Mouse (Mus musculus): ENCODE data around the gene Adamtsl5.
"Not testable (repeated sequence)": the region's sequence is repeated elsewhere in the genome, so short reads cannot be mapped to it uniquely, and the experiment has no call there.

Gene Adamtsl5

DNA sequence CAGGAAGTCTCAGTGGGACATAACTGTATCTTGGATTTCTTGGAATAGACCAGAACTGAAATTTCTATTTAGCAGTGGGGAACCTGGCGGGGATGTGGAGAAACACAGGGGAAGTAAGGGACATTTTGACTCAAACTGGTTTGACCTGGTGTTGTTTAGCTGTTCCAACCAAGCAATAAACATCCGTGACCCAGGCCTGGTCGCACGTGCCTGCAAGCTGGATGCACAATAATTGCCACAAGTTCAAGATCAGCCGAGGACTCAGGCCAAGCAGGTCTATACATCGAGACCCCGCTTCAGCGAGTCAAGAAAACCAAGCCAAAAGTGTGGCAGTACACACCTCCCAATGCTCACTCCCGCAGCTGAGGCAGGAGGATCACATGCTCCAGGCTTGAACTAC is 23.8 kb upstream of the Adamtsl5 start:
- no peak for DNase-seq (ENCODE audit: low spot score)

DNA sequence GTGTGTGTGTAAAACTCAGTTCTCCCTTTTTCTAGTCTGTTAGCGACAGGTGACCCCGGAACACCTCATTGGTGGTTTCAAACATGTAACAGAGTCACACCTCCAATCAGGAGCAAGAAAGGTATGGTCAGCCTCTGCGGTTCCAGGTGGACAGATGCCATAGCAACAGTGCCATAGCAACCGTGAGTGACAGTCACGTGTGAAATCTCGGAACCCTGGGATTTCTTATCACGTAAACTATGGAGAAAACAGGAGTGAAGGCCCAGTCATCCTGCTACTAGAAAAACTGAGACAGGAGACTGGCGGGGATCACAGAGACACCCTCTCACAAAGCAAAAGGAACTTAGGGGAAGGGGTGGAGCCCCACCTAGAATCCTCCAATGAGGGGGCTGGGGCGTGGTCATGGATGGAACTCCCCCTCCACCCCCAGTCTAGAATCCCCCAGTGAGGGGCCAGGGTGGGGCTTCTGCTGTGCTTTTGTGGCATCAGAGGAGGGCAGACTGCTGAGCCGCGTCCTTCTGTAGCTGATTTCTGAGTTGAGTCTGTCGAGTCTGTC is 23.3 kb upstream of the Adamtsl5 start:
- DNase-seq (ENCODE audit: low spot score): peak; percentile 56

DNA sequence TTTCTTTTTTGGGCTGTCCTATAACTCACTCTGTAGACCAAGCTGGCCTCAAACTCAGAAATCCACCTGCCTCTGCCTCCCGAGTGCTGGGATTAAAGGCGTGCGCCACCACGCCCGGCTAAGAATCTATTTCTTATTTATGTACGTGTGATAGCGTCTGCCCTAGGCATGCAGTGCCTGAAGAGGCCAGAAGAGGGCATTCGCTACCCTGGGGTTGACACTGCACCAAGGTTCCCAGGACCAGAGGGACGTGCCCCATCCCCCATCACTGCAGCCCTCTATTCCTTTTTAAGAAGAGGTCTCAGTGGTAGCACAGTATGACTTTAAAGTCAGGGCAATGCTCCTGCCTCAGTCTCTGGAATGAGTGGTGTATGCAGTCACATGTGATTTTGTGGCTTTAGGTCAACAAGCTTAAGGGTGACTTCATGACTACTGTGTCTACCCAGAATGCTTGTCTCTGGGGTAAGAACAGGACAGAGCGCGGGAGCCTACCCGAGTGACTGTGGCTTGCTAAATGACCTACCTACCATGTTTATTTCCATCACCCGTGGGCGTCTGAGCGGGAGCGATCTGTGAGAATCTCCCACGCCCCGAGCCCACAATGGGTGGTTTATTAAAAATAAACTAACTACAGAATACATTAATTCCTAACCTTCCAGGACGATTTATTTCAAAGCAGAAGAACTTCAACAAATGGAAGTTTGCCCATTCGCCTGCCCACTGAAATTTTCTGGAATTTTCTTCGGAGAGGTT is 22.0 kb upstream of the Adamtsl5 start:
- no peak for DNase-seq (ENCODE audit: low spot score)

DNA sequence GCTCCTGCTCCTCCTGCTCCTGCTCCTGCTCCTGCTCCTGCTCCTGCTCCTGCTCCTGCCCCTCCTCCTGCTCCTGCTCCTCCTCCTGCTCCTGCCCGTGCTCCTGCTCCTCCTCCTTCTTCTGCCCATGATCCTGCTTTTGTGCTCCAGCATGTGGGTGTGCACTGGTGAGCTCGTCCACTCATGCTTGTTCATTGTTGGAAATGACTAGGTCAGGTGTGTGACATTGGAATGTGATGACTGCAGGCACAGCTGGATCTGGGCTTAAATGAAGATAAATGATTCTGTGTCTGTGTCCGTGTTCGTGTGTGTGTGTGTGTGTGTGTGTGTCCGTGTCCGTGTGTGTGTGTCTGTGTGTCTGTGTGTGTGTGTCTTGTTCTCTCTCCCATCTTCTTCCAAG is 20.2 kb upstream of the Adamtsl5 start:
- no peak for DNase-seq (ENCODE audit: low spot score)

DNA sequence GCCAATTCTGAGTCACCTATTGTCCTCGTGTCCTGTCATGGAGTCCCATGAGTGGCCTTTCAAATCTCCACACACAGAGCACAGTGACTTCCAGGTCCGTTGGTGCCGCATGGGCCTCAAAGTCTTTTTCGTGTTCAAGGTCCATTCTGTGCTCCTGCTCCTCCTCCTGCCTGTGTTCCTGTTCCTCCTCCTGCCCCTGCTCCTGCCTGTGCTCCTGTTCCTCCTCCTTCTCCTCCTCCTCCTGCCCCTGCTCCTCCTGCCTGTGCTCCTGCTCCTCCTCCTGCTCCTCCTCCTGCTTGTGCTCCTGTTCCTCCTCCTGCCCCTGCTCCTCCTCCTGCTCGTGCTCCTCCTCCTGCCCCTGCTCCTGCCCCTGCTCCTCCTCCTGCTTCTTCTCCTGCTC is 19.7 kb upstream of the Adamtsl5 start:
- no peak for DNase-seq (ENCODE audit: low spot score)

DNA sequence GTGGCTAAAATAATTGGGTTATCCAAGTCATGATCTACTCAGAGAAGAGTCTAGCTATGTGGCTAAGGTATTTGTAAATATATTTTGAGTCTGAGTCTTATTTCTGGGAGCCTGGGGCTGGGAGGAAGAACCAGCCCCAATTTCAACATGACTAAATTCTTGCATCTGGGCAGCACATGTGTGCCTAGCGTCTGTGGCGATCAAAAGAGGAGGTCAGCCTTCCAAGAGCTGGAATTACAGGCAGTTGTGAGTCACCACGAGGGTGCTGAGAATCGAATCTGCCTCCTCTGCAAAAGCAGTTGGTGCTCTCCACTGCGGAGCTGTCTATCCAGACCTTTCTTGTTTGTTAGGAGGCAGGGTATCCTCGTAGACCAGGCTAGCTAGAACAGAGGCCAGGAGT is 17.5 kb upstream of the Adamtsl5 start:
- DNase-seq (ENCODE audit: low spot score): no peak

DNA sequence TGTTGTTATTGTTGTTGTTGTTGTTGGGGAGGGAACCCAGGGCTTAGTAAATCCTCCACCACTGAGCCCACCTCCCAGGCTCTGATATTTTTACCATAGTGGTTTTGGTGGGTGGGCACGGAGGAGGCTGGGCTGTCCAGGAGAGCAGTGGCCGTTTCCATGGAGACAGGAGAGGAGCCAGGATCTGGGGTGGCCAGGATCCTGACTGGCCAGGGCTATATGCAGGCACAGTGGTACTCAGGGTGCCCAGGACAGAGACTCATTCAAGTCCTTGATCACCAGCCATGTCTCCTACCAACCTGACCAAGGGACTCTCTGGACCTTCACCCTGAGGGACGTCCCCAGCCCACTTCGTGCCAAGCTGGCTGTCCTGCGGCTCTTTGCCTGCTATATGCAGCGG is 15.5 kb upstream of the Adamtsl5 start:
- DNase-seq (ENCODE audit: low spot score): no peak

DNA sequence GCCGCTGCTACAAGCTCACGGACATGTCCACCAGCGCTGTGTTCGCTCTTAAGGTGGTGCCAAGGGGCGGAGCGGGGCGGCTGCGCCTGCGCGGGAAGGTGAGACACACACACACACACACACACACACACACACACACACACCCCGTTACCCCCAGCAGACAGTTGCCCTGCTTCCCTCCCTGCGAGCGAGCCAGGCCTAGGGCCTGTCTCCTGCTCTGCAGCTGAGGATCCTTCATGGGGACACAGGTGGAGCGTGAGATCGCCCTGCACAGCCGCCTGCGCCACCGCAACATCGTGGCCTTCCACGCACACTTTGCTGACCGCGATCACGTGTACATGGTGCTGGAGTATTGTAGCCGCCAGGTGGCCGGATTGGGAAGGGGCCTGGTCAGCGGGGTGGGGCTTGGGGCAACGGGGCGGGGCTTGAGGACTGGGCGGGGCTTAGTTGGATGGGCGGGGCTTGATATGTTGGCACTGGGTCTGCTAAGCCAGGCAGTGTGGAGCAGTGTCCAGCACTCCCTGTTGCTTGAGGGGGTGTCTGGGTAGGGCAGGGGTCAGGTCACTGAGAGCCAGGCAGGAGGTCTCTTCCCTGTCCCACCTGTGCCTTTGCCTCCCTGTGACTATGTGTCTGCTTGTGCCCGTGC is 9.9 kb upstream of the Adamtsl5 start:
- DNase-seq (ENCODE audit: low spot score): peak; percentile 27

DNA sequence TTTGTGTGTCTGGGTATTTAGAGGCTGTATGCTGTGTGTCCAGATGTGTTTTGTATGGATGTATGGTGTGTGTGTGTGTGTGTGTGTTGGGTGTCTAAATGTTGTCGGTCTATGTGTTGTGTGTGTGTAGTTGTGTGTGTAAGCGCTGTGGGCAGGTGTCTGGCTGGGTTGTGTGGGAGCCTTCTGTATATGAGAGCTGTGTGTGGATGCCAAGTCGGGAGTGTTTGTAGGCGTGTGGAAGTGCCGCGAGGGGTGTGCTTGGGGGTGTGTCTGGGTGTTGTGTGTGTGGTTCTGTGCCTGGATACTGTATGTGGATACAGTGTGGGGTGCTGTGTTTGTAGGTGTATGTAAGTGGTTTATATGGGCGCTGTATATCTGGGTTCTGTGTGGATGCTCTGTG is 9.1 kb upstream of the Adamtsl5 start:
- no peak for DNase-seq (ENCODE audit: low spot score)

DNA sequence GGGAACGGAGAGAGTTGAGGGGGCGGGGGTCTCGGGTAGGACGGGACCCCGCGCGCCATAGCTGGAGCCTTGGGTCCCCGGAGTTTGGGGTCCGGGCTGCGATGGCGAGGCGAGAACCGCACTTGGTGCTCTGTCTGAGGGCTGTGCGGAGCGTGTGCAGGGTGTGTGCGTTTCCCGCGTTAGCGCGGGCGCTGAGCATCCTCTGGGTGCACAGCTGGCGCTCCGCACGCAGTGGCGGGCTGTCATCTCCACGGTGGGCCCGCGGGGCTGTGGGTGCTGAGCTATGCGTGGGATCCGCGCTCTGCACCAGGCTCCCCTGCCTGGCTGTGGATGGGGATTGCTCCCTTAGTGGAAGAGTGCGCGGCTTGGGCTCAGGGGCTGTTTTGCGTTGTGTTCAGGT is 8.5 kb upstream of the Adamtsl5 start:
- no peak for DNase-seq (ENCODE audit: low spot score)

DNA sequence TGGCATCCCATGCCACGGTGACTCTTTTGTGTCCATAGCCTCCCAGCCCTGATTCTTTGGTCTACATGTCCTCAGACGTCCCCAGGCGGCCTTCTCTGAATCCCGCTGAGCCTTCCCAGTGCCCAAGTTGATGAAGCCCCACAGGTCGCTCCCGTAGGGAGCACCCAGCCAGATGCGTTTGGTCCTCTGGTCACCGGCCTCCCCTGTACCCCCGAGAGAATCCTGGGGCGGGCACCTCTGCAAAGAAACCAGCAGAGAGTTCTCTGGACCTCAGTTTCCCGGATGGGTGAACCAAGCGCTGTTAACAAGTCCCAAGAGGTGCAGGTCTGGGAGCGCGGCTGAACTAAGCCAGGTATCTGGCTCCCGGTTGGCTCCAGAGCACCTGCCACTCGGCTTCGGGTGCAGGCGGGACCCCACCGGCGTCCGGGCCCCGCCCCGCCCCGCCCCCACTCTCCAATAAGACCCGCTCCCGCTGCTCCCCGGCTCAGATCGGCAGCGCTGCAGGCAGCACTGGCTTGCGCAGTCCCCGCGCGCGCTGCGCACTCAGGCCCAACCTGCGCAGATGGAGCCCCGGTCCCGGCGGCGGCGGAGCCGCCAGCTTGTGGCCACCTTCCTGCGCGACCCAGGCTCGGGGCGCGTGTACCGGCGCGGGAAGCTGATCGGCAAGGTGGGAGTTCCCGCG is 7.9 kb upstream of the Adamtsl5 start, which contains the start of gene Plk5:
Gene Plk5 (plus strand): TSS at position 459 of the 682 bp plus-strand sequence.
- no peak for DNase-seq (ENCODE audit: low spot score)

DNA sequence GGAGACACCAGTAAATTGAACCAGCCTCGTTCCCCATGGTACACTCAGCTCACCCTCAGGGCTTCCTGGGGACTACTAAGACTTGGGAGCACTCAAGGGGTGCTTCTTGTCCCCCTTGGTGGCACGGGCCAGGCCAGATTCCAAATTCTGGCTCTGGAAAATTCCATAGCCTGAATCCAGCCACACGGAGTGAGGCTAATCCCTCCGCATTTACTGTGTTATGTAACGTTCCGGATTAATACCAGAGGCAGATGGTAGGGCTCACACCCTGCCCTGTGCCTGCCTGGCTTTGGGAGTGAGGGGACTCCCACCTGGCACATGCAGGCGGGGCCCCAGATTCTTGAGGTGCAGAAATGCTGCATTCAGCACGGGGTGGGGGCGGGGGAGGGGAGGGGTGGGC is 7.2 kb upstream of the Adamtsl5 start:
- DNase-seq (ENCODE audit: low spot score): no peak

DNA sequence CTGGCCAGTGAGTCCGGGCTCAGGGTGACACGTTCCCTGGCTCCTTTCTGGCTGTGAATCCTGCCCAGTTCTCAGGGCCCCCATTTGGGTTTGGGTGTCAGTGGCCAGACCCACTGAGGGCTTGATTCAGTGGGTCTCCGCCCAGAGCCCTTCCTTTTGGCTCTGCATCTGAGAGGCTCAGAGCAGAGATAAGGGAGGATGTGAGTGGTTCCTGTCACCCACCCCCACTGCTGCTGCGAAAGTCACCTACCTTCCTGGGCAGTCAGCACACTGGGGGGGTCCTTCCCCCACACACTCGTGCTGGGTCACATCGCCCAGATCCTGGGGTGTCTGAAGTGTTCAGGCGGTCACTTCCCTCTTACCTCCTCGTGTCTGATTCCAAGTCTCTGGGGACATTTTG is 4.5 kb upstream of the Adamtsl5 start:
- no peak for DNase-seq (ENCODE audit: low spot score)

DNA sequence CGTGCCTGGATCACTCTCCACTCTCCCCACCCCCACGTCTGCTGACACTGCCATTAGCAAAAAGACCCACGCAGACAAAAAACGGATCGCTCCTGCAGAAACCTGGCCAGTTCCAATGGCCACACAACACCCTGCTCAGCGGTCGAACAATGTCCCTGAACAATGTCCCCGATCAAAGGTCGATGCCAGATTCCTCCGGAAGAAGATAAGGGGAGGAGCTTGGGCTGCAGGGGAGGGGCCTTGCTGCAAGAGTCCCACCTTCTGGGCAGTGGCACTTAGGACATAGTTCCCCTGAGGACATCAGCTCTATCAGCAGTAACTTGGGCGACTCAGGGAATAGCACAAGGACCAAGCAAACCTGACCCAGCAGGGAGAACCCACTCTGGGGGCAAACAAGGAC is 3.7 kb upstream of the Adamtsl5 start:
- no peak for DNase-seq (ENCODE audit: low spot score)

DNA sequence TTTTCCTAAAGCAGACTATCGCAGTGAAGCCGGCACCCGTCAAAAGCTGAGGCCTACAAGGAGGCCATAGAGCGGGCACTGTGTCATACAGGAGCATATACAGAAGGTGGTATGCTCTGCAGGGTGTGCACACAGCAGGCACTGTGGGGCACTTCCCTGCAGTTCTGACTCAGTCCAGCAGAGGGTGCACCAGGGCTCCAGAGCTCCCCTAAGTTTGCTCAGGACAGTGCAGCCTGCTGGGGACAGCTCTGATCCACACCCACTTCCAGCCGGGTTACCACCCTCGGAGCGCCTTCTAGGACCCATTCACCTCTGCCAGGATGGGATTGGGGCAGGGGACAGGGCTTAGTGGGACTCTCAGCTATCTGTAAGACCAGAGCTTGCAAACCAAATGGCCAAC is 2.1 kb upstream of the Adamtsl5 start:
- peak; percentile 88 for DNase-seq (ENCODE audit: low spot score)

DNA sequence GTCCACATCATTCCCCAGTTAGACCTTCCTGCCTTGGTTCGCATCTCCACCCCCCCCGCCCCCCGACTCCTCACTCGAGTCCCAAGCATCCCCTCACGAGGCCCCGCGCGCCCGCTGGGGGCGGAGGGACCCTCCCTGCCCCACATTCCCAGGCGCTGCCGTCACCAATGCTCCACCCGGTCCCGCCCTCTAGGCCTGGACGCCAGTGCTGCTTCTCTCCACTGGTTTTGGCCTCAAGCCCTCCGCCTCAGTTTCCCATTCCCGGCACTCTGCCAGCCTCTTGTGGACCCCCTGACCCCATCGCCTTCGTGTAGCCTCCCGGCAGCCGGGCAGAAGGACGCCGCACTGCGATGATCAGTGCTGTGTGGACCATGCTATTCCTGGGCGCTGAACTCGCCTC is 769 bp upstream of the Adamtsl5 start:
- DNase-seq (ENCODE audit: low spot score): no peak

DNA sequence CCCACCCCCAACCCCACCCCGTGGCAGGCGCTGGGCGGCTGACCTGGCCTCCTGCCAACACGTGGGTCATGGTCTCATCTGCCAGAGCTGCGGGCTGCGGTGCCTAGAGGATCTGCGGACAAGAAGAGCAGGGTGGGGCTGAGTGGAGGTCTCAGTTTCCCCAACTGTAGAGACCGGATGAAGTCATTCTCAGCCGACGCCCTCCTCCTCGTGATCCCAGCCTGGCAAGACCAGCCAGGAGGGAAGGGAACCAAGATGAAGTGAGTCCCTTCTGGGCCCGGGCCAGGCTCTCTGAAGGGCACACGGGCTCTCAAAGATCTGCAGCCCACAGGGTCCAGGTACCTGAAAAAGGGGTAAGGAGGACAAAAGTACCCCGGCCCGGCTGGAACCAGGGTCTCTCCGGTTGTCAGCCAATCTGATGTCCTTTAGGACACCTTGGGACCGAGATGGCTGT is 671 bp downstream of the Adamtsl5 start:
- DNase-seq (ENCODE audit: low spot score): no peak

DNA sequence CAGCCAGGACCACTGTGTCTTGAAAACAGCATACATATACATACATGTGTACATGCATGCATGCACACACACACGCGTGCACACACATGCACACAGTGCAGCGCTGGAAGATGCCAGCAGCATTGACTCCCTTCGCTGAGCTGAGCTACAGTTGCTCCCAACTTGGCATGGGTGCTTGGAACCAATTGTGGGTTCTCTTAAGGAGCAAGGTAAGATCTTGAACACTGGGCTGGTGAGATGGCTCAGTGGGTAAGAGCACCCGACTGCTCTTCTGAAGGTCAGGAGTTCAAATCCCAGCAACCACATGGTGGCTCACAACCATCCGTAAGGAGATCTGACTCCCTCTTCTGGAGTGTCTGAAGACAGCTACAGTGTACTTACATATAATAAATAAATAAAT is 2.3 kb downstream of the Adamtsl5 start:
- DNase-seq (ENCODE audit: low spot score): not testable (repeated sequence)

DNA sequence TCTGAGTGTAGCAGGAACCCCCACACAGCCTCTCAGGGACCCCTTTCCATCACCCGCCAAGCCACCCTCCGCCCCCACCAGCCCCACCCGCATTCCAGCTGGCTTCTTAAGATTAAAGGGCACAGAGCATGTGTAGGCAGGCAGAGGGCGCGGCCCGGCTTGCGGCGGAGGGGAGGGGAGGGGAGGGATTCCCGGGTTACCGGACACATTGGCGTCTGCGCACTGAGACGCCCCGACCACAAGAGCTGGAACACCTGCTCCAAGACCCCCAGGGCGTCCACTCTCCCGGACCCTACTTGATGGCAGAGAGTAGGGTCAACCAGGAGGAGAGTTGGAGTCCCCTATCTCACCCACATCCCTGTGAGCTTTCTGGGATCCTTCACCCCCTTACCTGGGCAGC is 3.1 kb downstream of the Adamtsl5 start:
- peak; percentile 28 for DNase-seq (ENCODE audit: low spot score)

DNA sequence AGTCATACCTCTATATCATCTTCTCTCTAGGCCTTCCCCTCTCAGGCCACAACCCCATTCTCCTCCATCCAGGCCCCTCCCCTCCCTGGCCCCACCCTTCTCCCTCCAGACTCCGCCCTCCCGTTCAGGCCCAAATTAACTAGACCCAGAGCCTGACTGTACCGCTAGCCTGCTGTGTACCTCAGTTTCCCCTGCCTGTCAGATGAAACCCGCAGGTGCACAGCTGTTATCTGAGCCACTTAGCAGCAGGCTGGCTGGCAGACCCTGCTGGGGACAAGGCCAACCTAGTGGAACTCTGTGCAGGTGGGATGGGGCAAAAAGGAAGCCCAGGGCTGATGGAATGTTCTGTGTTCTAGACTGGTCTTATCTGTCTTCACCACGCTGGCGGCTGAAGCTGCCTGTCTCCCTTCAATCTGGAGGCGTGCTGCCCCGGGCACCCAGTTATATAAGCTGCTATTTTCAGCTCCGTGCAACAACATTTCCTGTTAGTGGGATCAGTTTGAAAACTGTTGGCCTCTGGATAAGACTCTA is 4.0 kb downstream of the Adamtsl5 start:
- DNase-seq (ENCODE audit: low spot score): no peak

DNA sequence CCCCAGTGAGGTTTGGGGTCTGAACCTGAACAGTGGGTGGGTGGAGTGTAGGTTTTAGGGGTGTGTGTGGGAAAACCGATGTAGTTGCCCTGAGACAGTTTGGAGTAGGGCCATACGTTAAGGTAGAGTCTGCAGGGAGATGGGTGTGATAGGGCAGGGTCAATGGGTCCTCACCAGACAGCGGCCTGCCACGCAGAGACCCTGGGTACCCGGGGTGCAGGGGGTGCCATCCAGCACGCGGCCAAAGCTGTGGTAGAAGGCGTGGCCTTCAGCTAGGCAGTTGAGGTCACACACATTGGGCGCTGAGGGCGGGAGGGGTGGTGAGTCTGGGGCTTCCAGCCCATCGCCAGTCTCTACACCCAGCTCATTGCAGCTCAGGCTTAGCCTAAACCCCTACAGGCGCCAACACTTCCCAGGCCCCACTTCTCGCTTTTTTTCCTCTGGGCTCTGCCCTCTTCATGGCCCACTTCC is 4.8 kb downstream of the Adamtsl5 start:
- no peak for DNase-seq (ENCODE audit: low spot score)

DNA sequence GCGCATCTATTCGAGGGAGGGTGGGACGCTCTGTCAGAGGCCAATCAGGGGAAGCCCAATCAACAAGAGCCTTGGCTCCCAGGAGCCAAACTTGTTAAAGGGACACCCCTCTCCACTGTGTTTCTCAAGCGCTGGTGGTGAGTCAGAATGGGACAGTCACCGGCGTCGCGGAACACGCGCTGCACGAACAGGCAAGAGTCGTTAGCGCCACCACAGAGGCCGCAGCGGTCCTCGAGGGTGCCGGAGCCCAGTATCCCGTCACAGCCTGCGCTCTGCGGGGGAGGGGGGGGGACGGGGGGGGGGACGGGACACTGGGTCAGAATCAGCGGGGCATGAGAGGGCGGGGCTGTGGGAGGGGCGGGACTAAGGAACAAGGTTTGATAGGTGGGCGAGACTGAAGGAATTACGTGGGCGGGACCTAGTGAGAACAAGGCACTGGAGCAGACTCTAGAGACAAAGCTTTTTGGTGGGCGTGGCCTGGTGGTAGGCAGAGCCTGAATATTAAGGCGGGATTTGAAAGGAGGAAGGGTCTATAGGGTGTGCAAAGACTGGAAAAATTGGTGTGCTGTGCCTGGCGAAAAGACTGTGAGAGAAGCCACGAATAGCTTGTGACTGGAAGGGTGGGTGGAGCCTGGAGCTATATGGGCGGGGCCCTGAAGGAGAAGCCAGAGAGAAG is 5.3 kb downstream of the Adamtsl5 start:
- peak; percentile 88 for DNase-seq (ENCODE audit: low spot score)

All from embryo, embryonic 10 days (tissue).